Mouse (Mus musculus) embryonic fibroblast, embryonic 13.5 days (primary cell): ENCODE data around the gene Mbl1. TPM values are rescaled to one million over a fixed set of nuclear protein-coding genes. Genes with fewer than 3 reads are reported as not detected.

Experiments
- H3K27ac ChIP-seq: 2 replicates; pipeline ENCODE4 v1.5.1; 2012; ENCODE audit warnings: low read length, control low read depth, inconsistent platforms; ENCODE audit not compliant: insufficient read depth
- H3K4me1 ChIP-seq: 2 replicates; pipeline ENCODE4 v1.6.1; 2011; ENCODE audit warnings: low read length; ENCODE audit not compliant: control insufficient read depth, insufficient read depth
- H3K4me3 ChIP-seq: 2 replicates; pipeline ENCODE4 v1.5.1; 2011; ENCODE audit warnings: mild to moderate bottlenecking, control low read depth, low read length; ENCODE audit not compliant: insufficient read depth
- CTCF ChIP-seq: IDR thresholded peaks from 2 replicates; pipeline ENCODE4 v1.5.1; 2011; ENCODE audit warnings: mild to moderate bottlenecking, control low read depth, low read length, moderate library complexity, borderline replicate concordance; ENCODE audit not compliant: insufficient read depth
- POLR2A ChIP-seq: IDR thresholded peaks from 2 replicates; pipeline ENCODE4 v1.6.1; 2011; ENCODE audit warnings: low read depth, mild to moderate bottlenecking, control low read depth, low read length, moderate library complexity
- polyA plus RNA-seq: library from polyadenylated mRNA; stranded (reverse); fragments of >200 nt; gene quantifications from 2 replicates; pipeline ENCODE4 v1.2.4, GENCODE M21; 2011; ENCODE audit warnings: low read depth; ENCODE audit not compliant: missing spikeins, insufficient read length

Gene Mbl1
- not detected in 2 replicates for polyA plus RNA-seq

DNA sequence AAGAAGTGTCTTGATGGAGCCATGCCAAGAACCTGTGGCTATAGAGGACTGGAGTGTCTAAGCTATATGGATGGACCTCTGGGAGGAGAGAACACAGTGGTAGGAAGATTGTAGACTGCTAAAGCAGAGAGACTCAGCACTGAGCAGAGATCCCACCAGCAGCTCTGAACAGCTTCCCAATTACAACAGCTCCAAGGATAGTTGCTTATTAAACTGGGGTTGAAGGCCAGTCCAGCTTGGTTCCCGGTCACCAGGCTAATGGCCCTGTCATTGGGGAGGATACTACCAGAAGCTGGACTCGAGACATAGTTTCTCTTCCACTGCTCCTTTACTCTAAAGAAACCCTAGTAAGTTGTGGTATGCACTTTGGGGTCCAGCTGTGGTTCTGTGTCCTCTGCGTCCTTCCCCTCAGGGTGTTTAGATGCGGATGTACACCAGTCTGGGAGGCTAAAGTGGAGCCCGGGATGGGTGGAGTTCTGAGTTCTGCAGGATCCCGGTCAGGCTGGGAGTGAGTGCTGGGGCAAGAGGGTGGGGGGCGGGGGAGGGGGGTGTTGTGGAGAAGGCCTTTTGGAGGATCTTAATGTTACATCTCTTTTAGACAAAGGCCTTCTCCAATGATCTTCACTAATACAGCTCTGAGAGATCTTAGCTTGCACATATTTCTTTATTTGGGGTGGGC is at the start of gene Mbl1:
Mbl1 (plus strand) TSS at position 239 of the 679 bp plus-strand sequence.
- Histone ChIP-seq H3K27ac (no peak within 1 kb of the TSS), H3K4me3 (no peak within 1 kb of the TSS), H3K4me1 (no peaks in the 10 kb centered on the region)
- no peak for TF ChIP-seq CTCF
- no peak for TF ChIP-seq POLR2A

DNA sequence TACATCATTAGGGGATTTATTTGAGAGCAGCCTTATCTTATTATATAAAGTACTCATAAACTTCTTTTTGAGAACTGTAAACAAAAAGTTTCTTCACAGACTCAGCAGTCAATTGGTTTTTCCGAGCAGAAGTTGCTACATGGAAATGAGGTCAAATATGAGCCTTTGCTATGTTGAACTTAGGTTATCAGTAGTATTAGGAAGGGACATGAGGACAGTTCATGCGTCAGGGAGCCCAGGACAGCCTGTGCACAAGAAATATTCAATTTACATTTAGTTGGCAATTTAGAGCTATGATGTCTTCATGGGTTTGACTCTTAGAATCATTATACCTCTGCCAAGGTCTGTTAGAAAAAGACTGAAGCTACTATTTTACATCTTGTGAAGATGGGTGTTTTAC is 49.0 kb upstream of the Mbl1 start:
- no peak for TF ChIP-seq POLR2A
- no peak for TF ChIP-seq CTCF
- Histone ChIP-seq H3K4me1 (no peaks in the 10 kb centered on the region), H3K4me3 (no peak overlapping the region), H3K27ac (no peak overlapping the region)

DNA sequence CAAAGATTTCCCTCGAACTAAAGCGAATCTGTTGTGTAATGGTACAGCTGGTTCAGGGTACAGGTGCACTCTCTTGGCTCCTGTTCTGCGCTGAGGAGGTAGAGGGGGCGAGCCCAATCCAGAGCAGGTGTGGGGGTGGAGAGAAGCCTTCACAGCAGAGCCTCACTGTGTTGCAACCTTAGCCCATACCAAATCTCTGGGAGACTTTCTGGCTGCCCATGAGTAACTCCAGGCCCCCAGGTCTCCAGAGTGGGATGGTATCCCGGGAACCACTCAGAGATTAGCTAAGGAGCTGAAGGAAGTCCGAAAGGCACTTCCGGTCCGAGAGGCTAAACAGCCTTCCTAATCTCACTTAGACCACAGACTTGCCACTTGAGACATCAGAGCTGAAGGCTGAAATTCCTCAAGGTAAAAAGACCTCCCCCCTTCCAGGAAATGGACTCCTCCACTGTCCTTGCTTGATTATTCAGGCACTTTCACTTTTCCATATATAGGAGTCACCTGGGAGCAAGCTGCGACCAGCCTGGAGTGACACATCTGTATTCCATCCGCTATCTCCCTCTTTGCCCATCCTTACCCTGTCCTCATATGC is 46.3 kb upstream of the Mbl1 start, which contains the start of gene Mat1a:
Mat1a (plus strand) TSS at position 183 of the 592 bp plus-strand sequence.
- TF ChIP-seq CTCF (no peak), POLR2A (no peak)
- H3K4me1 ChIP-seq = no peaks in the 10 kb centered on the region
- no peak within 1 kb of the TSS for H3K27ac ChIP-seq
- no peak within 1 kb of the TSS for H3K4me3 ChIP-seq

- Histone ChIP-seq H3K4me3 (no peak overlapping the region), H3K27ac (no peak overlapping the region)
- no peak for TF ChIP-seq POLR2A
- TF ChIP-seq CTCF = no peak
Measured at GRCm38 (mm10) chr14:41111031-41111668, 40.1 kb upstream of the Mbl1 start.

DNA sequence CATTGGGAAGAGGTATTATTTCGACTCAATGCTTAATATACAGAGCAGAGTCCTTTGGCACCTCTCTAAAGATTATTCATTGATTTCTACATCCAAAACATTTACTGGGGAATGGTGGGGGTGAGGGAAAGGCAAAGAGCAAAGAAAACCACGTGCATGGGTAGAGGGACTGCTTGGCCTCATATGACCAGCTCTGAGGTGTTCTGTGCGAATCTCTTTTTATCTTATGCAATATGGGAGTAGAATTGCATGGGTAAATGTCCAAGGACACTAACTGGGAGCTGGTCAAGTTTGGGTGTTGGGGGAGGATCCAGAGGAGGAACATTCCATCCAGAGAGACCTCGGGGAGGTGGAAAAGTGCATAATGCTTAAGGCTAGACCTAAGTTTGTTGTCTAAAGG is 38.3 kb upstream of the Mbl1 start:
- no peak overlapping the region for H3K4me3 ChIP-seq
- H3K27ac ChIP-seq = no peak overlapping the region
- no peaks in the 10 kb centered on the region for H3K4me1 ChIP-seq
- TF ChIP-seq CTCF (no peak), POLR2A (no peak)

More at GRCm38 (mm10) chr14:41111031-41111668, 40.1 kb upstream of the Mbl1 start:
- H3K4me1 ChIP-seq = no peaks in the 10 kb centered on the region

GRCm38 (mm10) chr14:41116271-41116670 is 35.0 kb upstream of the Mbl1 start:
- no peak overlapping the region for H3K4me3 ChIP-seq
- no peak for TF ChIP-seq POLR2A
- TF ChIP-seq CTCF = no peak
- no peak overlapping the region for H3K27ac ChIP-seq
- H3K4me1 ChIP-seq = no peaks in the 10 kb centered on the region

DNA sequence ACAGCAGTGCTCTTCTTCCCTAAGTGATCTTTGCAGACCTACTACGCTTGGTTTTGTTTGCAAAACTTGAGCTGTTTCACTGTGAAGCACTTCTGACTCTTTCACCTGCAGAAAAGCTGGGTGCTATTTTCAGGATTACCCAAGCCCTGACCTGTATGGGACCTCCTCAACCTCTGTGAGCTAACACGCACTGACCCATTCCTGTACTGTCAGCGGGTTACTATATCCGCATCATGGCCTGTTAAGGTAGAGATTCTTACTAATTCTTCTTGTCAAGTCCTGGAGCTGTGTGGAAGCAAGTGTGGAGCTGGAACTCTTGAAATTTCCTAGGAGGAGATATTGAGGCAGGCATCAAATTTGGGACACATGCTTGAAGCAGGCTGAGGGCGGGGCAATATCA is 26.6 kb upstream of the Mbl1 start:
- no peak overlapping the region for H3K27ac ChIP-seq
- H3K4me3 ChIP-seq = no peak overlapping the region
- TF ChIP-seq CTCF = no peak
- no peak for TF ChIP-seq POLR2A
- H3K4me1 ChIP-seq = no peaks in the 10 kb centered on the region

DNA sequence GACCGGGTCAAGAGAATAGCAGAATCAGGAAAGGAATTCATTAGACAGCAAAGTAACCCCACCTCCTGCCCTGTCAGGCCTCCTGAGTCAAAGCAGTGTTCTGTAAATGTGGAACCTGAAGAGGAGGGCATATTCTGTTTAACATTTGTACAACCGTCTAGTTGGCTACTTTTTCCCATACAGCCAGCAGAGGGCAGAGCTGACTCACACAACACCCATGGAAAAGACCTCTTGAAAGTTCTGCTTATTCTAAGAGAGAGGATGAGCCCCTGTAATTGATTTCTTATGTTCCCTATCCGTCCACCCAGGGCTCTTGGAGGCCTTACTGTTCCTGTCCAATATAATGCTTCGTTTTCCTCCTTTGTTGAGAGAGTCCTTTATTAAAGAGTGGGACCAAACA is 23.3 kb upstream of the Mbl1 start:
- no peaks in the 10 kb centered on the region for H3K4me1 ChIP-seq
- H3K27ac ChIP-seq = no peak overlapping the region
- TF ChIP-seq CTCF (no peak), POLR2A (no peak)
- no peak overlapping the region for H3K4me3 ChIP-seq

GRCm38 (mm10) chr14:41131540-41131939 is 19.7 kb upstream of the Mbl1 start, which contains the start of gene Sftpa1:
Sftpa1 (plus strand) TSS chr14:41131782.
- Histone ChIP-seq H3K27ac (no peak within 1 kb of the TSS), H3K4me1 (no peaks in the 10 kb centered on the region), H3K4me3 (no peak within 1 kb of the TSS)
- TF ChIP-seq CTCF (no peak), POLR2A (no peak)

DNA sequence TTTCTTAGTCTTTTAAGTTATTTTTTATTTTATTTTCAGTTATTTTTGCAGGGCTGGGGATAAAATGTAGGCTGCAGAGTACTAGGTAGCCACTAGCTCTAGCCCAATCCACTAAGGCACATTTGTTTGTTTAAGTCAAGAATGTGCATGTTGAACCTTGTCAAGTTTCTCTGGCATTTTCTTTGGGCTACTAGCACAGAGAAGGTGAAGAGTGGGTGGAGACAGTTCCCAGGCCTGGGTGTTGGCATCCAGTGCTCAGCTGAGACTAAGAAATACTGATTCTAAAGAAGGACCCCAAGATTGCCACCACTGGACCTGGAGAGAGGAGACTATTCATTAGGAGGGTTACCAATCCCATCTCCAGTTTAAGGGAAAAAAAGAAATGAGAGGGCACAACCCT is 14.3 kb upstream of the Mbl1 start:
- Histone ChIP-seq H3K4me1 (no peaks in the 10 kb centered on the region), H3K4me3 (no peak overlapping the region), H3K27ac (no peak overlapping the region)
- no peak for TF ChIP-seq CTCF
- no peak for TF ChIP-seq POLR2A
